Mouse (Mus musculus): Measurements from ENCODE around the gene Prf1. TPM values are rescaled to one million over a fixed set of nuclear protein-coding genes. Genes with fewer than 3 reads are reported as not detected.

The Prf1 gene
- total RNA-seq, 1 experiment = not detected

GRCm38 (mm10) chr10:61277051-61277450 lies 20.6 kb upstream of the Prf1 start:
- H3K27ac ChIP-seq (ENCODE audit: insufficient read depth, low read depth, low read length, poor library complexity, severe bottlenecking) = no peak overlapping the region
- H3K4me1 ChIP-seq (ENCODE audit: control insufficient read depth in 2 of 2, insufficient read depth in 2 of 2, low read length in 2 of 2, poor library complexity in 1 of 2) = peaks cover 3 to 10% of the 10 kb centered on the region in 2 experiments; a peak in 3 of 4 replicates
- TF ChIP-seq HCFC1 (IDR thresholded peaks at IDR 0.05; ENCODE audit: borderline replicate concordance, insufficient read depth, low read length) (no peak), ZNF384 (IDR thresholded peaks at IDR 0.05; ENCODE audit: low read depth, low read length) (no peak), CHD2 (IDR thresholded peaks at IDR 0.05; ENCODE audit: low read depth, low read length) (no peak), MAFK (IDR thresholded peaks at IDR 0.05; ENCODE audit: insufficient read depth, low read depth, low read length) (no peak), ZC3H11A (IDR thresholded peaks at IDR 0.05; ENCODE audit: borderline replicate concordance, low read depth, low read length) (no peak)
- no peaks in the 10 kb centered on the region for H3K9me3 ChIP-seq (ENCODE audit: control insufficient read depth, insufficient read depth, low read depth, low read length)
- in situ Hi-C loops (cut with MboI; ENCODE audit: low sequenced_read_pairs in 2 of 2, unreplicated experiment in 2 of 2) = no loop called here
- DNase-seq (ENCODE audit: low read depth, low spot score) = no peak
- no peak overlapping the region for H3K4me3 ChIP-seq (ENCODE audit: insufficient read depth in 1 of 2, low read depth in 1 of 2, low read length in 2 of 2, poor library complexity in 1 of 2, severe bottlenecking in 1 of 2)
- no peak overlapping the region for H3K9ac ChIP-seq (ENCODE audit: insufficient read depth, low read depth, low read length, poor library complexity, severe bottlenecking)
- no peaks in the 10 kb centered on the region for H3K36me3 ChIP-seq (ENCODE audit: control insufficient read depth, insufficient read depth, low read length, poor library complexity, severe bottlenecking)

GRCm38 (mm10) chr10:61277918-61278674 lies 19.5 kb upstream of the Prf1 start:
- in situ Hi-C loops (cut with MboI; ENCODE audit: low sequenced_read_pairs in 2 of 2, unreplicated experiment in 2 of 2) = no loop called here
- Histone ChIP-seq H3K27ac (ENCODE audit: insufficient read depth, low read depth, low read length, poor library complexity, severe bottlenecking) (no peak overlapping the region), H3K4me3 (ENCODE audit: insufficient read depth in 1 of 2, low read depth in 1 of 2, low read length in 2 of 2, poor library complexity in 1 of 2, severe bottlenecking in 1 of 2) (no peak overlapping the region), H3K9ac (ENCODE audit: insufficient read depth, low read depth, low read length, poor library complexity, severe bottlenecking) (no peak overlapping the region), H3K4me1 (ENCODE audit: control insufficient read depth in 2 of 2, insufficient read depth in 2 of 2, low read length in 2 of 2, poor library complexity in 1 of 2) (peaks cover 3 to 8% of the 10 kb centered on the region in 2 experiments; a peak in 3 of 4 replicates), H3K9me3 (ENCODE audit: control insufficient read depth, insufficient read depth, low read depth, low read length) (no peaks in the 10 kb centered on the region), H3K36me3 (ENCODE audit: control insufficient read depth, insufficient read depth, low read length, poor library complexity, severe bottlenecking) (no peaks in the 10 kb centered on the region)
- no peak for DNase-seq (ENCODE audit: low read depth, low spot score)
- no peak for TF ChIP-seq CHD2 (IDR thresholded peaks at IDR 0.05; ENCODE audit: low read depth, low read length)
- no peak for TF ChIP-seq ZNF384 (IDR thresholded peaks at IDR 0.05; ENCODE audit: low read depth, low read length)
- TF ChIP-seq MAFK (IDR thresholded peaks at IDR 0.05; ENCODE audit: insufficient read depth, low read depth, low read length) = no peak
- no peak for TF ChIP-seq HCFC1 (IDR thresholded peaks at IDR 0.05; ENCODE audit: borderline replicate concordance, insufficient read depth, low read length)
- no peak for TF ChIP-seq ZC3H11A (IDR thresholded peaks at IDR 0.05; ENCODE audit: borderline replicate concordance, low read depth, low read length)

- Histone ChIP-seq H3K9ac (ENCODE audit: insufficient read depth, low read depth, low read length, poor library complexity, severe bottlenecking) (no peak overlapping the region), H3K9me3 (ENCODE audit: control insufficient read depth, insufficient read depth, low read depth, low read length) (no peaks in the 10 kb centered on the region), H3K4me1 (ENCODE audit: control insufficient read depth in 2 of 2, insufficient read depth in 2 of 2, low read length in 2 of 2, poor library complexity in 1 of 2) (no peaks in the 10 kb centered on the region; a peak in 1 of 4 replicates), H3K36me3 (ENCODE audit: control insufficient read depth, insufficient read depth, low read length, poor library complexity, severe bottlenecking) (no peaks in the 10 kb centered on the region), H3K4me3 (ENCODE audit: insufficient read depth in 1 of 2, low read depth in 1 of 2, low read length in 2 of 2, poor library complexity in 1 of 2, severe bottlenecking in 1 of 2) (no peak overlapping the region), H3K27ac (ENCODE audit: insufficient read depth, low read depth, low read length, poor library complexity, severe bottlenecking) (no peak overlapping the region)
- in situ Hi-C loops (cut with MboI; ENCODE audit: low sequenced_read_pairs in 2 of 2, unreplicated experiment in 2 of 2) = no loop called here
- TF ChIP-seq CHD2 (IDR thresholded peaks at IDR 0.05; ENCODE audit: low read depth, low read length) (no peak), ZC3H11A (IDR thresholded peaks at IDR 0.05; ENCODE audit: borderline replicate concordance, low read depth, low read length) (no peak), ZNF384 (IDR thresholded peaks at IDR 0.05; ENCODE audit: low read depth, low read length) (no peak), MAFK (IDR thresholded peaks at IDR 0.05; ENCODE audit: insufficient read depth, low read depth, low read length) (no peak), HCFC1 (IDR thresholded peaks at IDR 0.05; ENCODE audit: borderline replicate concordance, insufficient read depth, low read length) (no peak)
- no peak for DNase-seq (ENCODE audit: low read depth, low spot score)
Observed at GRCm38 (mm10) chr10:61281115-61281514, 16.5 kb upstream of the Prf1 start.

GRCm38 (mm10) chr10:61284309-61284708 lies 13.3 kb upstream of the Prf1 start:
- H3K36me3 ChIP-seq (ENCODE audit: control insufficient read depth, insufficient read depth, low read length, poor library complexity, severe bottlenecking) = no peaks in the 10 kb centered on the region
- H3K4me1 ChIP-seq (ENCODE audit: control insufficient read depth in 2 of 2, insufficient read depth in 2 of 2, low read length in 2 of 2, poor library complexity in 1 of 2) = peaks cover 0 to 4% of the 10 kb centered on the region in 2 experiments; a peak in 1 of 4 replicates
- H3K4me3 ChIP-seq (ENCODE audit: insufficient read depth in 1 of 2, low read depth in 1 of 2, low read length in 2 of 2, poor library complexity in 1 of 2, severe bottlenecking in 1 of 2) = no peak overlapping the region
- no peak overlapping the region for H3K9ac ChIP-seq (ENCODE audit: insufficient read depth, low read depth, low read length, poor library complexity, severe bottlenecking)
- H3K9me3 ChIP-seq (ENCODE audit: control insufficient read depth, insufficient read depth, low read depth, low read length) = no peaks in the 10 kb centered on the region
- in situ Hi-C loops (cut with MboI; ENCODE audit: low sequenced_read_pairs in 2 of 2, unreplicated experiment in 2 of 2) = no loop called here
- TF ChIP-seq HCFC1 (IDR thresholded peaks at IDR 0.05; ENCODE audit: borderline replicate concordance, insufficient read depth, low read length) (no peak), CHD2 (IDR thresholded peaks at IDR 0.05; ENCODE audit: low read depth, low read length) (no peak), ZNF384 (IDR thresholded peaks at IDR 0.05; ENCODE audit: low read depth, low read length) (no peak), ZC3H11A (IDR thresholded peaks at IDR 0.05; ENCODE audit: borderline replicate concordance, low read depth, low read length) (no peak), MAFK (IDR thresholded peaks at IDR 0.05; ENCODE audit: insufficient read depth, low read depth, low read length) (no peak)
- no peak overlapping the region for H3K27ac ChIP-seq (ENCODE audit: insufficient read depth, low read depth, low read length, poor library complexity, severe bottlenecking)
- no peak for DNase-seq (ENCODE audit: low read depth, low spot score)
